Mouse (Mus musculus): Measurements from ENCODE around the gene Mical1.

Mical1 gene

DNA sequence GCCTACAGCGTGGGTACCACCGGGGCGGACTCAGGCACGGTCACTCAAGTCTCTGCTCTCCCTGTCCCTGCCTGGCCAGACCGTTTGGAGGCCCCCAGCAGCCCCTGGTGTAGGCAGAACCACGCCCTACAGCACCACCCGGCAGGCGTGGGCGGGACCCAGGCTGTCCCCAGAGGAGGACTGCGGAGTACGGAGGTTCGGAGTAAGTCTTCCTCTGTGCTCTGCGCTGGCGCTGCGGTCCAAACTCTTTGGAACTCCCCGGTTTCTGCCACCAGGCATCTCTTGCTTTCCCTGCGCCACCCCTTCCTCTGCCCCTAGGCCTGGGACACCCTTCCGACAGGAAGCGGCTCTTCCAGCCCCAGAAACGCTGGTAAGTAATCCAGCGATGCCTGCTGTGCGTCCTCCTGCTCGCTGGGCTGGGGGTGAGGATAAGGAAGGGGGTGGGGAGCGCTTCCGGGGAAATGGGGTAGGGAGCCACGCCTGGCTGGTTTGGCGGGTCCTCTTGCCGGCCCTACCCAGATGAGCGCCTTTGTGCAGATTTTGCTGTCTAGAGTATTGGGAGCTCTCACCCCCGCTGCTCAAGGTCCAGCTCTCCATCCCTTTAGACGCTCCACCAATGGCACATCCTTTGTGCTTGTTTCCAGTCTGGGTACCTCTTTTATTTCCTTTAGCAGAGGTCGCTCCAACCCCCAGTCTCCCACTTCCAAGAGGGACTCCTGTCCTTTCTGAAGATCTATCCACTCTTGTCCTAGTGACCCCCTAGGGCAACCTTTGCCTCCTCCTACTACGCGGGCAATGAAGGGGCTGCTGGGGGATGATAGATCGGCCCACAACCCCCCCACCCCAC lies at the start of gene Mical1:
TSS of gene Mical1 (plus strand) at position 144 of the 847 bp plus-strand sequence.
- peak; percentile 51 for DNase-seq (ENCODE audit: low spot score)

DNA sequence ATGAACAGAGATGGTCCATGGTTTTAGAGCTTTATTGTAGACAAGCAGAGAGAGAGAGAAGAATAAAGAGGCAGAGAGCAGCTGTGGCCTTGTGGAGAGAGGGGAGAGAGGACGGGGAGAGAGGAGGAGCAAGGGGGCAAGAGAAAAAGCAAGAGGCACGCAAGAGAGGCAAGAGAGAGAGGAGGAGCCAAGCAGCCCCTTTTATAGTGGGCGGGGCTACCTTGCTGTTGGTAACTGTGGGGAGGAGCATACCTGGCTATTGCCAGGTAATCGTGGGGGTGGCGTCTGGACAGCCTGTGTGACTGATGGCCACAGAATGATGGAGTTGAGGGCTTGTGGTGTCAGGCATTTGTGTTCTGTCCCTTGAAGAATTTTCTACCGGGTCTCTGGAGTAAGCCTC lies 49.7 kb upstream of the Mical1 start:
- DNase-seq (ENCODE audit: low spot score), result no peak

DNA sequence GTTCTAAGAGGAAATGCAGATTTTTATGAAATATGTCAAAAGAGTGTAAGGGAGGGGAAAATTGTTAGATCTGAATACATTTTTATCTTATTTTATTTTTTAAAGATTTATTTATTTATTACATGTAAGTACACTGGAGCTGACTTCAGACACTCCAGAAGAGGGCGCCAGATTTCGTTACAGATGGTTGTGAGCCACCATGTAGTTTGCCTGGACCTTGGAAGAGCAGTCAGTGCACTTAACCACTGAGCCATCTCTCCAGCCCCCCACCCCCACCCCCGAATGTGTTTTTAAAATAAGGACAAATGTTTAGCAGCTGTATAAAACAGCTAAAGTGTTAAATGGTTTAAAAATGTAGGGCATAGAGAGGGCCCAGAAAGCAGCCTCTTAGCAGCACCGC lies 41.5 kb upstream of the Mical1 start:
- DNase-seq (ENCODE audit: low spot score), result no peak

DNA sequence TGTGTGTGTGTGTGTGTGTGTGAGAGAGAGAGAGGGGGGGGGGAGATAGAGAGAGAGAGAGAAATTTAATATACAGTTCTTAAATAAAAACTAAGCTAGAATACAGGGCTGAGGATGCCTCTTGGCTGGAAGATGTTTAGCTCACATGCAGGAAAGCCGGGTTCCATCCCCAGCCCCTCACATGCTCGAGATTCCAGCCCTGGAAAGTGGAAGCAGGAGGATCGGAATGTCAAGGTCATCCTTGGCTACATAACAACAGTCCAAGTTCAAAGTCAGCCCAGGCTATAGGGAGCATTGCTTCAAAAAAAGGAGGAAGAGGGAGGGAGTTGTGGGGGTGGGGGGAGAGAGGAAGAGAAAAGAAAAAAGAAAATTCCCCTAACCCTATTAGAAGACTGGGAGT lies 41.0 kb upstream of the Mical1 start:
- no peak for DNase-seq (ENCODE audit: low spot score)

DNA sequence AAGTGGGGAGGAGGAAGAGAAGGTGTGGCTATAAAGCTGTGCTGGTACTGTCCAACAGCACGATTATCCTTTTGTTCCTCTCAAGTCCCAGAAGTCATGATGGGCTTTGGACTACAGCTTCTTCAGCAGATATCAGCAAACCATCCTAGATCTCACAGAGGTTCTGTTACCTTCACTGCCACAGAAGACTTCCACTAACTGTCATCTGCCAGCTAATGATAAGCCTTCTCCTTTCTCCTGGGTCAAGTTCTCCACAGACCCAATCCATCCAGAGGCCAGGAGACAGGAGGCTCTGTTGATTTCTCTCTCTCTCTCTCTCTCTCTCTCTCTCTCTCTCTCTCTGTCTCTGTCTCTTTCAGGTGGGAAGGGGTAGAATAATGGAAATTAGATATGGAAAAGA lies 27.9 kb upstream of the Mical1 start:
- no peak for DNase-seq (ENCODE audit: low spot score)

DNA sequence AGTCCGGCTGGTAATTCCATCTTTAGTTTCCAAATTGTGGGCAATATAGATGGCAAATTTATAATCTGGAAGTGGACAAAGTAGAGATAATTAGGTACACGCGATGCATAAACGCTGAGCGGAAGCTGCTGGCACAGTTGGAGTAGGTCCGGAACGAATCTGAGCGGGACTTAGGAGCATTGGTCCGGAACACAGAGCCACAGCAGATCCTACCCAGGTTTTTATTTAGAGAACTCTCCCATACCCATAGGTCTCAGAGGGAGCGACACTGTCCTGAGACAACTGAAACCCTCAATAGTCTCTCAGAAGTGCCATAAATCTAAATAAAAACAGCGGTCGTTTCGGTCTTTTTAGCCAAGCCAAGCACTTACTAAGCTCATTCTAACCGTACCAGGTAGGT lies 26.4 kb upstream of the Mical1 start:
- DNase-seq (ENCODE audit: low spot score), result no peak

DNA sequence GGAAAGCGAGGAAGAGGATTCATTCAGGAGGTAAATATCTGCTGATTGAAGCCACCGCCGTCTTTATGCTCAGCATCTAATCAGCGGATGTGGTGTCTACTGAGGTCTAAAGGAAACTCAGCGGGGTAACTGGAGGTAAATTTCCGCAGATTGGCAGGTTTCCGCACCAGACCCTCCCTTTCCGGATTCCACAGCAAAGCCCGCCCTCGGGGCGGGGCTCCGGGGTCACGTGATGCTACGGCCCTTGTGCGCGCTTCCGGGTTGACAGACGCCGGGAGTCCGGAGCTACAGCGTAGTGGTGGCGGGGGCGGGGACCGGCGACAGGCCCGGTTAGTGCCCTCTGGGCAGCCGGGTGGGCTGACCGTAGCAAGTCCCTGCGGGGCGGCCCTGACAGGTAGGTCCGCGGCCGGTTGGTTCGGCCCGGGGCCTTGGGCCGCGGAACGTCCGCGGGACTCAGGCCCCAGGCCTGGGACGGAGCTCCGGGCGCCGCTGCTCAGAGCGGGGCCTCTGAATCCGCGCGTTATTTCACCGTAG lies 25.9 kb upstream of the Mical1 start, which contains the start of gene Zbtb24:
TSS of gene Zbtb24 (plus strand) at position 247 of the 534 bp plus-strand sequence.
- DNase-seq (ENCODE audit: low spot score), result peak; percentile 86

DNA sequence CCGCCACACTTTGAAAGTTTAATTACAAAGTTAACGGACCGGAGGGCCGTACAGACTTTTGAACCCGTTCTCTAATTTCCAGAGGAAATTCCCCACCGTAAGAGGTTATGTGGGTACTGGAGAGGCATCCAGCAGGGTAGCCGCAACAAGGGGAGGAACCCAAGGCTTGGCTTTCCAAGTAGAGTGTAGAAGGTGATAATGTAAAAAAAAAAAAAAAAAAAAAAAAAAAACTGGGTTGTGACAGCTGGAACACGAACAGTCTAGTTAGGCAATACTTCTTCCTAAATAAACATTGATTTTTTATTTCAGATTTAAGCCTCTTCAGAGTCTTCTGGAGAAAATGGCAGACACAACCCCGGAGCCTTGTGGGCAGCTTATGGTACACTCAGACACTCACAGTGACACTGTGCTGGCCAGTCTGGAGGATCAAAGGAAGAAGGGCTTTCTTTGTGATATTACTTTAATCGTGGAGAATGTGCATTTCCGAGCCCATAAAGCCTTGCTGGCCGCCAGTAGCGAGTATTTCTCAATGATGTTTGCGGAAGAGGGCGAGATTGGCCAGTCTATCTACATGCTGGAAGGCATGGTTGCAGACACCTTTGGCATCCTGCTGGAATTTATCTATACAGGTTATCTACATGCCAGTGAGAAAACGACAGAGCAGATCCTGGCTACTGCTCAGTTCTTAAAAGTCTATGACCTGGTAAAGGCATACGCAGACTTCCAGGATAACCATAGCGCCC lies 25.2 kb upstream of the Mical1 start:
- DNase-seq (ENCODE audit: low spot score), result no peak

DNA sequence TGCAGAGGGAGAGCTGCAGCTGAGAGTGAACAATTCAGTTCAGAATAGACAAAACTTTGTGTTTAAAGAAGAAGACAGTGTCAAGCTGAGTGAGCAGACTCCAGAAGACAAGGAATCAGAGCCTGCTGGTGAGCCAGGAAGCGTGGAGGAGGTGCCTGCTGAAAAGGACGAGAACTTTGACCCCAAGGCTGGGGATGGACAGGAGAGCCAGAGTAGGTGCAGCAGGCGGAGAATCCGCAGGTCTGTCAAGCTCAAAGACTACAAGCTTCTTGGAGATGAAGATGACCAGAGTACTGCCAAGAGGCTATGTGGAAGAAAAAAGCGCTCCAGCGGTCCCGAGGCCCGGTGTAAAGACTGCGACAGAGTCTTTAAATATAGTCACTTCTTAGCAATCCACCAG lies 24.5 kb upstream of the Mical1 start:
- DNase-seq (ENCODE audit: low spot score), result no peak

DNA sequence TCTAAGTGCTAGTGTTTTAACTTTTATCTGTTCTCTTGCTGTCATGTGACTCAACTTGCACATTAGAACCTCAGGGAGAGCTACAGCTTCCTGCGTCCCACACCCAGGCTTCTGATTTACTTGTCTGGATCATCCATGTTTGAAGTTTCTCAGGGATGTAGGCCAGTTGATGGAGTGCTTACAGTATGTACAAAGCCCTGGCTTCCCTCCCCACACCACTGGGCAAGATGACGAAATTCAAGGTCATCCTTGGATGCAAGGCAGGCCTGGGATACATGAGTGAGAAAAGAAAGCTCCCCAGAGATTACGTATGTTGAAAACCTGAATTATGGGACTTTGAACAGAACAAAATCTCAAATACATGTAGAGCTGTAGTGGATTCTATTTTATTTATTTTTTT lies 23.3 kb upstream of the Mical1 start:
- no peak for DNase-seq (ENCODE audit: low spot score)

DNA sequence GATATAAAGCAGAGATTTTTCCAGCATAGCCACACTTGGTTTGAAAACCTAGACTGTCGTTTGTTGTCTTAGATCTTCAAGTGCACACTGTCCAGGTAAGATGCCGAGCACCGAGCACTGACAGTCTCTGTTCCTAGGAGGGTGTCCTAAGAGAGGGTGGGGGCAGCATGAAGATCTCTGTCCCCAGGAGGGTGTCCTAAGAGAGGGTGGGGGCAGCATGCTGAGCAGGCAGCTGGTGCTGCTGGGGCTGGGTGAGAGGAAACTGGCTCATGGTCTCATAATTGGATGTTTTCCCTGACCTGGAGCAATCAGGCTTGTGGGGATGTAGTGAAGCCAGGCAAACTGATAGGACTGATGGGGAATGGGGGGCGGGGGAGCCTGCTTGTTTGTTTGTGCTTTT lies 16.1 kb upstream of the Mical1 start:
- DNase-seq (ENCODE audit: low spot score), result no peak

DNA sequence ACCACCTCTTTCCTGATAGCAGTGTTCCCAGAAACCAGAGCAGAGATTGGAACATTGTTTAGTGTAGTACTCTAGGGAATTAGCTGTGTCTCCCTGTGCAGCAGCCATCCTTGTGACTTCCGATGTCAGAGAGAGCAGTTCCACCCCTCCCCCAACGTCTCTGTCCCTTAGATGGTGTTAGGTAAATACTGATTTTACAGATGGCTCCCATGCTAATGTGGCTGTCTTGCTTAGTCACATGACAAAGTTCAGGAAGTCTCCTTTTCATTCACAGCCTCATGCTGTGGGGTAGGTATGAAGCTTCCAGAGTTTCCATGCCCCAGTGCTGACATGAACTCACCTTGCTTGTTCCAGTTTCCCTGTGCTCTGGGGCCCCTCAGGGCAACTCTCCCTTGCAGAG lies 15.6 kb upstream of the Mical1 start:
- DNase-seq (ENCODE audit: low spot score), result no peak

DNA sequence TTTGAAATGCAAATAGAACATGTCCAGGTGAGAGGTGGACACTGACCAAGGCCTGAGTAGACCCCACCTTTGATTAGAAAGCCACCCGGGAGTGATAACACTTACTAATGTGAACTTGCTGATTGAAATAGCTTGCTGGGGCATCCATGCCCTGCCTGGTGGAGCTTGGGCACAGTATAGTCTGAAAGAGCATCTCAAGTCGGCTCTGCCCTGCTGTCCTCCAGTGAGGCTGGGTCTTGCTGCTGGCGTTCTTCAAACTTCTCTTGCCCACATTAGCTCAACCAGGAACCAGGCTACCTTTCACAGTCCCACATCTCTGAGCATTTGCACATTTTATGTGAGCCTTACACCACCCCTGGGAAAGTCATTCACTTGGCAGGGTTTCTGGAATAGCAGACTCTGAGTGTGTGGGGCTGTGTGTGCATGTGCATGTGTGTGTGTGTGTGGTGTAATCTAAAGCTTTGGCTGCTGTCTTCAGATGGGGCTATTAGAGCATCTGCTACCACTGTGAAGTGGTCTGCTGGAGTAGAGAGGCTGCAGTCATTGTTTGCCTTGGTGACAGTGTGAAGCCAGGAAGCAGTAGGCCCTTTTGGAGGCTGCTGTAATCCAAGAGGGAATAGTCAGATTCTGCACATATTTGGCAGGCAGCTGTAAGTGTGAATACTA lies 14.9 kb upstream of the Mical1 start:
- no peak for DNase-seq (ENCODE audit: low spot score)

DNA sequence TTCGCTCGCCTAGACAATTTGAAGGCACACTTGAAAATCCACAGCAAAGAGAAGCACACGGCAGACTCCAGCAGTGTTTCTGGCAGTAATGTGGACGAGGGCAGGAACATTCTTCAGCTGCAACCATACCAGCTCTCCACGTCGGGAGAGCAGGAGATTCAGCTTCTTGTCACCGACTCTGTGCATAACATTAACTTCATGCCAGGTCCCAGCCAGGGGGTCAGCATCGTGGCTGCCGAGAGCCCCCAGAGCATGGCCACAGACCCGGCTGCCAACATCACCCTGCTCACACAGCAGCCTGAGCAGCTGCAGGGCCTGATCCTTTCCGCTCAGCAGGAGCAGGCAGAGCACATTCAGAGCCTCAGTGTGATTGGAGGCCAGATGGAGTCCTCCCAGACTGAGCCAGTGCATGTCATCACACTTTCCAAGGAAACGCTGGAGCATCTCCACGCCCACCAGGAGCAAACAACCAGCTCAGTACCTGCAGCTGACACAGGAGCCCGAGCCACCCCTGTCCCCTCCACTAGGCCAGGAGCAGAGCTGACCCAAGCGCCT lies 11.6 kb upstream of the Mical1 start:
- DNase-seq (ENCODE audit: low spot score), result no peak

DNA sequence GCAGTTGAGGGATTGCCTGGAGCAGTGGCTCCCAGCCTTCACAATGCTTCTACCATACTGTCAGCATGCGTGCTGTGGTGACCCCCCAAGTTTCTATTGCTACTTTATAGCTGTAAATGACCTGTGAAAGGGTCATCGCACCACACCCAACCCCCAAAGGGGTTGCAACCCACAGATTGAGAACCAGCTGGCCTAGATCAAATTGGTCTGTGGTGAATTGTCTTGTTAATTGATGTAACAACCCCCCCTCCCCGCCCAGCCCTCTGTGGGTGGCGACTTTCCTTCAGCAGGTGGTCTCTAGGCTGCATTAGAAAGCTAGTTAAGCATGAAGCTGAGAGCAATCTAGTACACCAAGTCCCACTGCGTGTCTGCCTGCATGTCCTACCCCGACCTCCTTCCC lies 8.8 kb upstream of the Mical1 start:
- no peak for DNase-seq (ENCODE audit: low spot score)

DNA sequence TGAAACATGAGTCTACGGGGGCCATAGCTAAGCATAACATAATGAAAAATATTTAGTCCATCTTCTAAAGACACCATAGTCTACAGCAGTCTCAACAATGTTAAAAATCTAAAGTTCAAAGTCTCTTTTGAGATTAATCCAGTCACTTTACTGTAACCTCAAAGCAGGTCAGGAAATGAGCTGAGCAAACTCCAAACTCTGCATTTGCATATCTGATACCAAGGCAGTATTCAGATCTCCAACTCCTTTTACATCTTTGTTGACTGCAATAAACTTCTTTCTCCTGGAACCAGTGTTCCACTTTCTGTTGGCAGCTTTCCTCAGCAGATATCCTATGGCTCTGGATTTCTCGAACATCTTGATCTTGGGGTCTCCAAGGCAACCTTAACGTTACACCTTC lies 5.4 kb upstream of the Mical1 start:
- no peak for DNase-seq (ENCODE audit: low spot score)

DNA sequence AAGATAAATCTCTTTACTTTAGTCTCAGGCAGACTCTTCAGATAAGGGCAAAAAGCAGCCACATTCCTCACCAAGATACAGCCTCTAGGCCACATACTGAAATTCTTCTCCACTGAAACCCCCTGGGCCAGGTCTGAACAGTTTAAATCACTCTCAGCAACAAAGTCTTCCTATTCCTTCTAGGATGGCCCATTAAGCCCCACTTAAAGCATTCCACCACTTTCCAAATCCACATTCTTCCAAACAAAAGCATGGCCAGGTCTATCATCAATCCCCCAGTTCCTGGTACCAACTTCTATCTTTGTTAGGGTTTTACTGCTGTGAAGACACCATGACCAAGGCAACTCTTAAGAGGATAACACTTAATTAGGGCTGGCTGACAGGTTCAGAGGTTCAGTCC lies 3.6 kb upstream of the Mical1 start:
- no peak for DNase-seq (ENCODE audit: low spot score)

DNA sequence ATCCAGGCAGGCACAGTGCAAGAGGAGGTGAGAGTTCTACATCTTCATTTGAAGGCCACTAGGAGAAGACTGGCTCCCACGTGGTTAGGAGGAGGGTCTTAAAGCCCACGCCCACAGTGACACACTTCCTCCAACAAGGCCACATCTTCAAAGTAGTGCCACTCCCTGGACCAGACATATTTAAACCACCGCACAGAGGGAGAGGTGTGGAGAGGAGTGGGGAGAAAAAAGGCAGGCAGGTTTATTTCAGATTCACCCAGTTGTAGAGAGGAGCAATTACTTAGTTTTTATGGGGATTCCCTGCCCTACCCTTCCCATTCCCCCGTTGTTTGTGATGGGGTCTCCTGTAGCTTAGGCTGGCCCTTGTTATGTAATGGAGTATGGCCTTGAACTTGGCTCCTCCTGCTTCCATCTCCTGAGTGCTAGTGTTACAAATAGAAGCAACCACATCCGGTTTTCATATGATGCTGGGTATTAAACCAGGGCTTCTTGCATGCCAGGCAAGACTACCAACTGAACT lies 3.1 kb upstream of the Mical1 start:
- no peak for DNase-seq (ENCODE audit: low spot score)

DNA sequence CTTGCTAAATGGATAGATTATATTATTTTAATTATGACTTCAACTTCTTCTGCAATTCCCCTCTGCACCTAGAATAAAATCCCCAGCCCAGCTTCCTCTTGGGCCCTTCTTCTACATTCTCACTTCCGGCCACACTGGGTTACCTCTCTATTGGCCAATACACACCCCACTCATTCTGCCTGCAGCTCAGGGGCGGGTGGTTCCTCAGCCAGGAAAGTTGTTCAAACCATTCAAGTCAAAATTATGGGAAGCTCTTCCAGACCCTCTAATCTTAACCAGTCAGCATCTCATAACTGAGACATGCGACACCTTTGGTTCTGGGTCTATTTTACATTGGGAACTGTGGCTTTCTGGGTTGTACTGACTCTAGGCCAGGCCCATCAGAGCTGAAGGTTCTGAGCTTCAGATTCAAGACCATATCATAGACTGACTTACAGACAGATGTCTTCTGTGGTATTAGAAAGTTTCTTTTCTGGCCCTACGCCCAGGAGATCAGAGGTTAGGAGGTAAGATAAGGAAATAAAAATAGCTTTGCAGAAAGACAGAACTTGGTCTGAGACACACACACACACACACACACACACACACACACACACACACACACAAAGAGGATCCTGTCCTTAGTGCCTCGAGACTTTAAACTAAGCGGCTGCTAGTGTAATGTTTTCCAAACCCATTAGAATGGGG lies 2.2 kb upstream of the Mical1 start:
- DNase-seq (ENCODE audit: low spot score), result peak; percentile 32

DNA sequence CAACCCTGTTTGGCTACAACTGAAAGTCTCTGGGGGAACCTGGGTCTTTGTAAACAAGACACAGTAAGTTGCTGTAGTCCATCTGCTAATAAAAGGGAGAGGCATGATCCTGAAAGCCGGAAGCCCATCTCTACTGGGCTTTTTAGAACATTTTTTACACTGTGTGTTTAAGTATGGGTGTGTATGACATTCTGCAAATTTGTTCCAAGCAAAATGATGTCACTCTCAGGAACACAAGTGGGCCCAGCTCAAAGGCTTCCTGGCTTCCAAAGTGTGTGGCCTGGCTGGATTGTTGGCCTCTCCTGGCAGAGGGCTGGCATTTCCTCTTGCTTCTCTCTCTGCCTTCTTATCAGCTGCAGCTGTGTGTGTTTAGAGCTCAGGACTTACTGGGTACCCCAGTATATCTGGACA lies 1.1 kb upstream of the Mical1 start:
- no peak for DNase-seq (ENCODE audit: low spot score)

DNA sequence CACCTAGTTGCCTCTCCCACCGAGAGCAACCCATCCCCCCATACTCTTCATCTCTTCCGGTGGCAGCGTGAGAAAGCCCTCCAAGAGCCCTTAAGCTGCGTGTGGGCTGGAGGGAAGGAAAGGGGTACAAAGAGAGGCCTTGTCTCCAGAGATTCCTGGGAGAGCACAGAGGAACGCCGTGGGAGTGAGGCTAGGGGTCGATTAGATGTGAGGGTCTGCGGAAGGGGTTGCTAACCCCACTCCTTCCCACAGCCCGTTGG lies 834 bp downstream of the Mical1 start:
- DNase-seq (ENCODE audit: low spot score), result no peak

All from ovary, adult 18-20 months (tissue).